Mouse (Mus musculus) heart, embryonic 10.5 days (tissue): ENCODE data around the gene Tjp3. TPM values are rescaled to one million over a fixed set of nuclear protein-coding genes. Genes with fewer than 3 reads are reported as not detected.

Source experiments
- DNase-seq: peaks from one replicate; pipeline ENCODE4 v3.0.0-alpha.2; 2017; ENCODE audit warnings: low spot score
- H3K27ac ChIP-seq: fragments of 300-500 bp; sonication (generic); 2 replicates; pipeline ENCODE4 v1.5.1; 2016; ENCODE audit warnings: mild to moderate bottlenecking
- H3K27me3 ChIP-seq: fragments of 300-500 bp; sonication (generic); 2 replicates; pipeline ENCODE4 v1.6.1; 2016; ENCODE audit warnings: mild to moderate bottlenecking; ENCODE audit not compliant: poor library complexity, insufficient read depth, severe bottlenecking
- H3K36me3 ChIP-seq: fragments of 300-500 bp; sonication (generic); 2 replicates; pipeline ENCODE4 v1.6.1; 2016; ENCODE audit warnings: mild to moderate bottlenecking, moderate library complexity
- H3K4me1 ChIP-seq: fragments of 300-500 bp; sonication (generic); 2 replicates; pipeline ENCODE4 v1.6.1; 2016; ENCODE audit warnings: mild to moderate bottlenecking
- H3K4me3 ChIP-seq: fragments of 300-500 bp; sonication (generic); 2 replicates; pipeline ENCODE4 v1.5.1; 2016; ENCODE audit warnings: mild to moderate bottlenecking, moderate library complexity
- H3K9me3 ChIP-seq: fragments of 300-500 bp; sonication (generic); 2 replicates; pipeline ENCODE4 v1.6.1; 2016; ENCODE audit warnings: mild to moderate bottlenecking, moderate library complexity
- WGBS: fragments of 180-500 bp; shearing (Covaris S2); methylation state at CpG from one replicate; pipeline ENCODE4 v1.1.7; 2016; 5-methylcytosine and 5-hydroxymethylcytosine counted together
- polyA plus RNA-seq: library from polyadenylated mRNA; unstranded; fragments of >200 nt; fragmentation: Nextera tagmentation; extraction: Ambion mirVana; gene quantifications from 2 replicates; pipeline ENCODE4 v1.2.1, GENCODE M21; 2016

The Tjp3 gene
- polyA plus RNA-seq, 1 experiment from 2014 or later, result 4.4 TPM

- Histone ChIP-seq H3K36me3 (no peaks in the 10 kb centered on the region), H3K27me3 (peaks cover 63% of the 10 kb centered on the region), H3K4me3 (no peak overlapping the region; the same call in 1 of the 2 replicates), H3K9me3 (no peaks in the 10 kb centered on the region), H3K27ac (no peak overlapping the region), H3K4me1 (peaks cover 44% of the 10 kb centered on the region)
- 4% methylated on average over 7 of the region's 7 CpGs for WGBS
- peak; percentile 86 for DNase-seq
Measured at GRCm38 (mm10) chr10:81289278-81289677, 2.1 kb downstream of the Tjp3 start.

- H3K27ac ChIP-seq, result no peak overlapping the region
- 0 out of 2 replicates have a peak overlapping the region, but pooled peaks have one; percentile 3 for H3K4me3 ChIP-seq
- 24% methylated on average over 6 of the region's 6 CpGs for WGBS
- no peak for DNase-seq
- H3K4me1 ChIP-seq, result peaks cover 37% of the 10 kb centered on the region
- H3K36me3 ChIP-seq, result no peaks in the 10 kb centered on the region
- no peaks in the 10 kb centered on the region for H3K9me3 ChIP-seq
- H3K27me3 ChIP-seq, result peaks cover 70% of the 10 kb centered on the region
Measured at GRCm38 (mm10) chr10:81288601-81289000, 2.8 kb downstream of the Tjp3 start.

GRCm38 (mm10) chr10:81287513-81288157 lies 3.7 kb downstream of the Tjp3 start:
- H3K4me1 ChIP-seq, result peaks cover 30% of the 10 kb centered on the region
- no peak overlapping the region for H3K4me3 ChIP-seq
- no peak overlapping the region for H3K27ac ChIP-seq
- H3K27me3 ChIP-seq, result peaks cover 80% of the 10 kb centered on the region
- H3K36me3 ChIP-seq, result no peaks in the 10 kb centered on the region
- WGBS, result 49% methylated on average over 8 of the region's 8 CpGs
- H3K9me3 ChIP-seq, result no peaks in the 10 kb centered on the region
- no peak for DNase-seq

GRCm38 (mm10) chr10:81286586-81286985 lies 4.8 kb downstream of the Tjp3 start:
- no peak for DNase-seq
- Histone ChIP-seq H3K27me3 (peaks cover 83% of the 10 kb centered on the region), H3K36me3 (no peaks in the 10 kb centered on the region), H3K9me3 (no peaks in the 10 kb centered on the region), H3K4me3 (no peak overlapping the region), H3K27ac (no peak overlapping the region), H3K4me1 (peaks cover 30% of the 10 kb centered on the region)
- 38% methylated on average over 6 of the region's 6 CpGs for WGBS

- Histone ChIP-seq H3K4me3 (peak overlapping the region; percentile 55), H3K36me3 (no peaks in the 10 kb centered on the region), H3K27ac (peak overlapping the region; percentile 84), H3K4me1 (peaks cover 29% of the 10 kb centered on the region), H3K9me3 (no peaks in the 10 kb centered on the region), H3K27me3 (peaks cover 83% of the 10 kb centered on the region)
- WGBS, result 2% methylated on average over 54 of the region's 54 CpGs
- peak; percentile 96 for DNase-seq
Measured at GRCm38 (mm10) chr10:81285694-81286450, 5.5 kb downstream of the Tjp3 start.

GRCm38 (mm10) chr10:81284719-81285118 lies 6.7 kb downstream of the Tjp3 start:
- Histone ChIP-seq H3K9me3 (no peaks in the 10 kb centered on the region), H3K4me1 (peaks cover 29% of the 10 kb centered on the region), H3K36me3 (no peaks in the 10 kb centered on the region; the same call in 1 of the 2 replicates), H3K27me3 (peaks cover 83% of the 10 kb centered on the region), H3K4me3 (peak overlapping the region; percentile 55; the same call in 1 of the 2 replicates), H3K27ac (no peak overlapping the region)
- no peak for DNase-seq
- WGBS, result 9% methylated on average over 17 of the region's 17 CpGs

- no peak overlapping the region for H3K27ac ChIP-seq
- no peak overlapping the region for H3K4me3 ChIP-seq
- 42% methylated on average over 6 of the region's 6 CpGs for WGBS
- H3K36me3 ChIP-seq, result no peaks in the 10 kb centered on the region; the same call in 1 of the 2 replicates
- peaks cover 30% of the 10 kb centered on the region for H3K4me1 ChIP-seq
- H3K9me3 ChIP-seq, result no peaks in the 10 kb centered on the region
- DNase-seq, result no peak
- peaks cover 83% of the 10 kb centered on the region for H3K27me3 ChIP-seq
Measured at GRCm38 (mm10) chr10:81284189-81284588, 7.2 kb downstream of the Tjp3 start.

- no peak overlapping the region; the same call in 1 of the 2 replicates for H3K4me3 ChIP-seq
- no peak for DNase-seq
- H3K27ac ChIP-seq, result peak overlapping the region; percentile 44; the same call in 1 of the 2 replicates
- H3K27me3 ChIP-seq, result peaks cover 78% of the 10 kb centered on the region
- WGBS, result 32% methylated on average over 10 of the region's 10 CpGs
- no peaks in the 10 kb centered on the region for H3K9me3 ChIP-seq
- peaks cover 16% of the 10 kb centered on the region for H3K4me1 ChIP-seq
- no peaks in the 10 kb centered on the region; the same call in 1 of the 2 replicates for H3K36me3 ChIP-seq
Measured at GRCm38 (mm10) chr10:81279496-81279895, 11.9 kb downstream of the Tjp3 start.

- Histone ChIP-seq H3K27me3 (peaks cover 60% of the 10 kb centered on the region), H3K9me3 (no peaks in the 10 kb centered on the region), H3K27ac (no peak overlapping the region), H3K4me3 (no peak overlapping the region), H3K4me1 (peaks cover 16% of the 10 kb centered on the region), H3K36me3 (peaks cover 15% of the 10 kb centered on the region)
- 73% methylated on average over 22 of the region's 22 CpGs for WGBS
- no peak for DNase-seq
Measured at GRCm38 (mm10) chr10:81277676-81278075, 13.7 kb downstream of the Tjp3 start.

- Histone ChIP-seq H3K27ac (no peak overlapping the region), H3K36me3 (peaks cover 45% of the 10 kb centered on the region), H3K27me3 (peaks cover 23% of the 10 kb centered on the region), H3K4me3 (no peak overlapping the region), H3K9me3 (no peaks in the 10 kb centered on the region), H3K4me1 (peaks cover 9% of the 10 kb centered on the region)
- 93% methylated on average over 19 of the region's 19 CpGs for WGBS
- no peak for DNase-seq
Measured at GRCm38 (mm10) chr10:81273842-81274241, 17.5 kb downstream of the Tjp3 start.

GRCm38 (mm10) chr10:81272356-81272755 lies 19.0 kb downstream of the Tjp3 start:
- H3K27me3 ChIP-seq, result 0 out of 2 replicates have a peak, but pooled peaks cover 11% of the 10 kb centered on the region

GRCm38 (mm10) chr10:81268643-81269412 lies 22.6 kb downstream of the Tjp3 start:
- Histone ChIP-seq H3K4me1 (peaks cover 17% of the 10 kb centered on the region), H3K27ac (peak overlapping the region; percentile 86), H3K4me3 (peak overlapping the region; percentile 71), H3K9me3 (no peaks in the 10 kb centered on the region), H3K36me3 (peaks cover 61% of the 10 kb centered on the region), H3K27me3 (no peaks in the 10 kb centered on the region)
- 82% methylated on average over 16 of the region's 16 CpGs for WGBS
- no peak for DNase-seq

More at GRCm38 (mm10) chr10:81272356-81272755, 19.0 kb downstream of the Tjp3 start:
- no peaks in the 10 kb centered on the region for H3K9me3 ChIP-seq
- WGBS, result 95% methylated on average over 21 of the region's 21 CpGs
- H3K36me3 ChIP-seq, result peaks cover 45% of the 10 kb centered on the region
- no peak overlapping the region for H3K4me3 ChIP-seq
- no peak overlapping the region for H3K27ac ChIP-seq
- H3K4me1 ChIP-seq, result peaks cover 14% of the 10 kb centered on the region
- DNase-seq, result no peak
